Mouse (Mus musculus) cortical plate, adult 2 months (tissue): ENCODE measurements around the gene Ankmy1.

Experiments
- CTCF ChIP-seq: fragments of 200-500 bp; IDR thresholded peaks from 2 replicates; pipeline ENCODE4 v1.5.1; 2011; ENCODE audit warnings: mild to moderate bottlenecking, control low read depth, low read length; ENCODE audit not compliant: insufficient read depth; ENCODE audit errors: extremely low read depth
- POLR2A ChIP-seq: fragments of 200-500 bp; IDR thresholded peaks from 2 replicates; pipeline ENCODE4 v1.6.1; 2011; ENCODE audit warnings: mild to moderate bottlenecking, low read length, control low read depth; ENCODE audit not compliant: insufficient read depth; ENCODE audit errors: extremely low read depth

GRCm38 (mm10) chr1:92903627-92904026 lies 921 bp upstream of the Ankmy1 start:
- no peak for TF ChIP-seq POLR2A
- no peak for TF ChIP-seq CTCF
